Mouse (Mus musculus) testis, adult 2 months (tissue): ENCODE results near the gene Tmem132d. TPM values are rescaled to one million over a fixed set of nuclear protein-coding genes. Genes with fewer than 3 reads are reported as not detected.

ENCODE experiments used
- H3K27ac ChIP-seq: fragments of 200-500 bp; 2 replicates; pipeline ENCODE4 v1.5.1; 2012; ENCODE audit warnings: low read depth, low read length; ENCODE audit not compliant: control insufficient read depth, insufficient read depth
- H3K27me3 ChIP-seq: fragments of 200-500 bp; 2 replicates; pipeline ENCODE4 v1.6.1; 2012; ENCODE audit warnings: mild to moderate bottlenecking, low read length, moderate library complexity; ENCODE audit not compliant: control insufficient read depth, insufficient read depth
- H3K36me3 ChIP-seq: fragments of 200-500 bp; 2 replicates; pipeline ENCODE4 v1.6.1; 2012; ENCODE audit warnings: mild to moderate bottlenecking, low read length; ENCODE audit not compliant: control insufficient read depth, insufficient read depth
- H3K4me1 ChIP-seq: fragments of 200-500 bp; 2 replicates; pipeline ENCODE4 v1.6.1; 2012; ENCODE audit warnings: low read length; ENCODE audit not compliant: control insufficient read depth, insufficient read depth
- H3K4me3 ChIP-seq: fragments of 200-500 bp; 2 replicates; pipeline ENCODE4 v1.5.1; 2012; ENCODE audit warnings: low read depth, mild to moderate bottlenecking, low read length, moderate library complexity, mixed read lengths; ENCODE audit not compliant: control insufficient read depth
- CTCF ChIP-seq: fragments of 200-500 bp; IDR thresholded peaks from 2 replicates; pipeline ENCODE4 v1.5.1; 2012; ENCODE audit warnings: low read depth, mild to moderate bottlenecking, inconsistent platforms, low read length, moderate library complexity; ENCODE audit not compliant: control insufficient read depth, insufficient read depth, insufficient replicate concordance
- POLR2A ChIP-seq: fragments of 200-500 bp; IDR thresholded peaks from 2 replicates; pipeline ENCODE4 v1.6.1; 2012; ENCODE audit warnings: low read depth, mild to moderate bottlenecking, inconsistent platforms, low read length, moderate library complexity; ENCODE audit not compliant: control insufficient read depth
- polyA plus RNA-seq: library from polyadenylated mRNA; depleted of rRNA; stranded (reverse); fragments of >200 nt; gene quantifications from 2 replicates; pipeline ENCODE4 v1.2.3, GENCODE M21; 2012

Gene Tmem132d
- polyA plus RNA-seq, 1 experiment = 0.04 TPM

- Histone ChIP-seq H3K4me1 (no peaks in the 10 kb centered on the region), H3K4me3 (no peak overlapping the region), H3K36me3 (no peaks in the 10 kb centered on the region), H3K27me3 (no peaks in the 10 kb centered on the region), H3K27ac (no peak overlapping the region)
- TF ChIP-seq CTCF (no peak), POLR2A (no peak)
These were observed 296.1 kb downstream of the Tmem132d start for GRCm38 (mm10) chr5:128136818-128137217.

- no peaks in the 10 kb centered on the region for H3K27me3 ChIP-seq
- H3K4me1 ChIP-seq = no peaks in the 10 kb centered on the region
- no peak for TF ChIP-seq POLR2A
- TF ChIP-seq CTCF = no peak
These were observed 310.2 kb downstream of the Tmem132d start for GRCm38 (mm10) chr5:128122656-128123055.

GRCm38 (mm10) chr5:128119171-128119570 lies 313.7 kb downstream of the Tmem132d start:
- Histone ChIP-seq H3K27ac (no peak overlapping the region), H3K27me3 (no peaks in the 10 kb centered on the region), H3K36me3 (no peaks in the 10 kb centered on the region), H3K4me1 (no peaks in the 10 kb centered on the region), H3K4me3 (no peak overlapping the region)
- no peak for TF ChIP-seq CTCF
- TF ChIP-seq POLR2A = no peak

More at GRCm38 (mm10) chr5:128122656-128123055, 310.2 kb downstream of the Tmem132d start:
- H3K36me3 ChIP-seq = no peaks in the 10 kb centered on the region
- H3K27ac ChIP-seq = no peak overlapping the region
- no peak overlapping the region for H3K4me3 ChIP-seq

GRCm38 (mm10) chr5:128113107-128113506 lies 319.8 kb downstream of the Tmem132d start:
- no peaks in the 10 kb centered on the region for H3K36me3 ChIP-seq
- H3K4me3 ChIP-seq = no peak overlapping the region
- TF ChIP-seq POLR2A (no peak), CTCF (no peak)
- H3K27ac ChIP-seq = no peak overlapping the region
- H3K4me1 ChIP-seq = no peaks in the 10 kb centered on the region
- no peaks in the 10 kb centered on the region for H3K27me3 ChIP-seq

GRCm38 (mm10) chr5:128112518-128112917 lies 320.4 kb downstream of the Tmem132d start:
- Histone ChIP-seq H3K27ac (no peak overlapping the region), H3K27me3 (no peaks in the 10 kb centered on the region), H3K4me3 (no peak overlapping the region), H3K36me3 (no peaks in the 10 kb centered on the region), H3K4me1 (no peaks in the 10 kb centered on the region)
- peak; percentile 22; the same call in 1 of the 2 replicates for TF ChIP-seq CTCF
- TF ChIP-seq POLR2A = no peak

GRCm38 (mm10) chr5:128111664-128112063 lies 321.2 kb downstream of the Tmem132d start:
- H3K4me3 ChIP-seq = no peak overlapping the region
- H3K4me1 ChIP-seq = no peaks in the 10 kb centered on the region
- H3K36me3 ChIP-seq = no peaks in the 10 kb centered on the region
- H3K27me3 ChIP-seq = no peaks in the 10 kb centered on the region
- TF ChIP-seq POLR2A = no peak
- peak; percentile 92; the same call in 1 of the 2 replicates for TF ChIP-seq CTCF
- H3K27ac ChIP-seq = no peak overlapping the region

- Histone ChIP-seq H3K36me3 (no peaks in the 10 kb centered on the region), H3K27ac (no peak overlapping the region), H3K27me3 (no peaks in the 10 kb centered on the region), H3K4me1 (peaks cover 3% of the 10 kb centered on the region; the same call in 1 of the 2 replicates), H3K4me3 (no peak overlapping the region)
- TF ChIP-seq CTCF (no peak), POLR2A (no peak)
These were observed 330.3 kb downstream of the Tmem132d start for GRCm38 (mm10) chr5:128102556-128102955.

- Histone ChIP-seq H3K27me3 (no peaks in the 10 kb centered on the region), H3K4me3 (no peak overlapping the region), H3K36me3 (no peaks in the 10 kb centered on the region), H3K27ac (no peak overlapping the region), H3K4me1 (peaks cover 3% of the 10 kb centered on the region; the same call in 1 of the 2 replicates)
- TF ChIP-seq POLR2A = no peak
- TF ChIP-seq CTCF = no peak
These were observed 332.5 kb downstream of the Tmem132d start for GRCm38 (mm10) chr5:128100331-128100730.
